Mouse (Mus musculus) right cerebral cortex, adult 2 months (tissue): Measurements from ENCODE around the gene 8030411F24Rik.
A peak's percentile ranks its signal among the peaks of the same experiment; 100 is the strongest.
"Not testable (repeated sequence)": the region's sequence is repeated elsewhere in the genome, so short reads cannot be mapped to it uniquely, and the experiment has no call there.

ENCODE experiments used
- DNase-seq, 2 experiments: peaks; one replicate each; pipeline ENCODE4 v3.0.0; 2021 to 2022; ENCODE audit warnings: low spot score in 2 of 2

Gene 8030411F24Rik

GRCm38 (mm10) chr2:148781709-148782108 is at the start of gene 8030411F24Rik:
8030411F24Rik (plus strand) TSS chr2:148782009.
- DNase-seq, result no peak

DNA sequence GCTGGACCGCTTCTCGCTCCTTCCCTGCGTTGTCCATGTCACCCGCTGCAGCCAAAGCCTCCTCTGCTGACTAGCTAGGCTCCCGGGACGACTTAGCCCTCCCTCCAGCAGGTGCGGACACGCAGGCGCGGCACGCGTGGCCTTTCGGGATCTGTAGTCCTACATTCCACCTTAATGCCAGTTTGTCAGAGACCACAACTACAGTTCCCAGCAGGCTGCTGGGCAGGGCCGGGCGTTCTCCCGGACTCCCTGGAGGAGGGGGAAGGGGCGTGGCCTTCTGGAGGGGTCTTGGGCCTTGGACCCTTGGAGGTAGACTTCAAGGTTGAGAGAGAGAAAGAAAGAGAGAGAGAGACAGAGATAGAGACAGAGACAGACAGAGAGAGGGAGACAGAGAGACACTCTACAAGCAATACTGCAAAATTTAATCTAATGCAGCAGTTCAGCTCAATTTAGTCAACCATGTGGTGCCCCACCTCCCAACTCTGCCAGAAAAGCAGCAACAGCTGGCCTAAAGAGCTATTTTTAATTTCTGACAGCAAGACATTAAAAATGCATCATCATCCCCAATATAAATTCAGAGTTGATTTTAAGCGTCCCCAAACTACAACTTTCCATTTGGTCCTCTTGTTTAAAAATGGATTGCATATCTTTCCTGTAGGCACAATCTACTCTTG is 49.3 kb upstream of the 8030411F24Rik start, which contains the start of gene Napb:
Gene Napb, minus strand, starts transcription at position 141 of the 674 bp plus-strand sequence.
- DNase-seq, result peak; percentile 97

DNA sequence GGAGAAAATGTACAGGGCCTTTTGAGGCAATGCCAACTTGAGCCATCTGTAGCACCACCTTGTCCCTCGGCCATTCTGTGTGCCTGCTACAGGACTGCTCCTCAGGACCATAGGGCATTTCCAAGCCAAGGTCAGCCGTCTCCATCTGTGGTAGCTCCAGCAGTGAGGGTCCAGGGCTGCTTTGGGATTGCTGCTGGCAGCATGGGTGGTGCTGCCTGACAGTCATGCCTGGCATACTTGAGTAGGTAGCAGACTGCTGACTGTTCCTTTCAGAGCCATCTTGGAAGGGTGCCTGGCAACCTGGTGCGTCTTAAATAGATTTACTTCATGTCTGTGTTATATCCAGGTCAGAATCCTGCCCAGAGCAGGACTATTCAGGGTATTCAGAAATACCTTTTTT is 38.8 kb upstream of the 8030411F24Rik start:
- DNase-seq, result peak; percentile 43 to 66

DNA sequence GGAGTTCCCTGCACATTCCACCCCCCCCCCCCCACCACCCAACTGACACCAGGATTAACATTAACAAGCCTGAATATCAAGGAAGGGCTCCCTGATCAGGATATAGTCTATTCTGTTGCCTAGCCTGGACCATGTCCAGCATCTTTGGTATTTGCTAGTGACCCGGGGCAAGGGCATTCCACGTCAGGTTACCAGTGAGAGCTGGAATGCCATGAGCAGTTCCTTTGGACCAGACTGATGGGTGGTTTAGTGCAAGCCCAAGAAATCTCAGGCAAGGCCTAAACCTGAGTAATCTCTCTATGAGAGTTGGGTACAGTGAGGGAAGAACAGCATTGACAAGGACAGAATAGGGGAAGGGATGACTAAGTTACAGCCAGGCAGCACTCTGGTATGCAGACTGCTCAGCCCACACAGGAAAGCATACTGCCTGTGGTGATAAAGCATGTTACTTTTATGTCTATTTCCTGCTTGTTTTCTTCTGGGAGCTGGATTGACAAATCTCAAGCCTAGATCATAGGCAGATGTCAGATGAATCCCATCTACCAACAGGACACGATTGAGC is 37.9 kb upstream of the 8030411F24Rik start:
- DNase-seq, result no peak

- no peak for DNase-seq
Measured at GRCm38 (mm10) chr2:148750058-148750457, 31.8 kb upstream of the 8030411F24Rik start, which contains the start of gene Cstl1. Cstl1 (plus strand) TSS chr2:148750358.

DNA sequence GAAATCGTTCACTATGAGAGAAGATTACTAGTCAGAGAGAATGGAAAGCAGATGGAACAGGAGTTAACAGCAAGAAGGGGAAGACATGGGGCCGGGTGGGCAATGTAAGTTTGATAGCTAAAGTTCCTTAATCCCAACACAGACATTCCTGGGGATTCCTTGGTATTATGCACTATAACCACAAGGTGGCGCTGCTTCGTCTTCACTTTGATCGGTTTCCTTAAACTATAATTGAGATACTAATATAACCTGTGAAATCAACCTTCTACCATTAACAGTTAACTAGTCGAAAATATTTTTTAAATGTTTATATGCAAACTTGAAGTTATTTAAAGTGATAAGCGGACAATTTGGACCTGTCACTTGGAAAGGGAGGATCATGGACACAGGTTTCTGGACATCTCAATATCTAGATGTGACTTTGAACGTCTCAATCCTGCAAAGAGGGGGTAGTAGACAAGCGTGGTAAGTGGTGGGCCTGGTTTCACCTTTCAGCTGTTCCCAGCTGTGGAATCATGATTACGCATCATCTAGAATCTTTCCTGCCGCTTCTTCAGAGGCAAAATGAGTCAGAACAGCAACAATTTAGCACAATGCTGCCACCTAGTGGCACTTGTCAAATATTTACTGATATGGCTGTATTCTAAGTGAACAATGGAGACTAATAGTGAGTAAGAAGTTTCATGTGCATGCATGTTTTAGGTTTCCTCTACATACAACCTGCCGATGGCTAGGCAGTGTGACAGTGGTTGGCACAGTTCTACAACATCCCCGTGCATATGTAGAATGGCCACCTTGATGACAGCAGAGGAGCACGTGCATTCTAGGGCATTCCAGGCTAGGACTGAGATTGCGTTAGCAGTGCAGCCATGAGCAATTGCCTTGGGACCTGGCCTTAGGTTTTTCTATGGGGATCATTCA is 29.7 kb upstream of the 8030411F24Rik start:
- peak; percentile 77 to 88 for DNase-seq

DNA sequence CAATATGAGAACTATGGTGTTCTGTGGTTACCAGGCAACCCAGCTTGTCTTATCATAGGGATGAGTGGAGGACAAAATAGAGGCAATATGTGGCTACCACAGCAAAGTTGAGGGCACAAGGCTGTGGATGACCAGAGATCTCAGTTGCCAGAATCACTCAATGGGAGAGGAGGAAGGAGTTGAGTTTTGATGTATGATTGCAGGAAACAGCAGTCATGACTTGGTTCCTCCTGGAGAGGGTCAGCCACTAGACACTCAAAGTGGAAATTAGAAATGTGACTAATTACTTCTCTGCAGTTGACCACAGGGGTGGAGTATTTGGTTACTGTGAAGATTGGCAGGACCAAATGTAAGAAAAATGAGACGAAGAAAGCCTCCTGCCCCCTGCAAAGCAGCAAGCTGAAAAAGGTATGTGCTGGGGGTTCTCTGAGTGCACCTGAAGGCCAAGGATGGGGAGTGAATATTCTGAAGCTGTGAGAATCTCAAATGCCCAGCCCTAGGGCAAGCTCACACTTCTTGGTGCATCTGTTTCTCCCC is 27.4 kb upstream of the 8030411F24Rik start:
- DNase-seq, result no peak

- no peak for DNase-seq
Measured at GRCm38 (mm10) chr2:148763648-148764388, 18.0 kb upstream of the 8030411F24Rik start.

GRCm38 (mm10) chr2:148771397-148771796 is 10.4 kb upstream of the 8030411F24Rik start, which contains the start of gene Cst11:
Cst11 (minus strand) TSS chr2:148771497.
- not testable (repeated sequence) for DNase-seq

DNA sequence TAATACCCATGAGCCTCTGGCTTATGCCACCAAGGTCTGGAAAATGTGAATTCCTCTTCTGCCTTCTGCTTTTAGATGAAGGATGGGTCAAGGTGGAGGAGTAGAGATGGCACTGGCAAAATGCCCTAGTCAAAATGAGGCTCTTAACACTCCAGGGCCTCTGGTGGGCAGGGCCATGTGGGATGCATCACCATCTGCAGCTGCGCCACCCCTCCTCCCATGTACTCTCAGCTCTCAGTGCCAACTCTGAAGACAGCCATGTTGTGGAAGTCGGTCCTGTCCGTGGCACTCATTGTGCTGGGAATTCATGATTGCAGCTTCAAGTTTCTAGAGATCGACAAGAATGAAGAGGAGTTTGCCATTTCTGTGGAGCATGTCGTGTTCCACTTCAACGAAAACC is 7.3 kb downstream of the 8030411F24Rik start, which contains the start of gene Cst12:
Gene Cst12, plus strand, starts transcription at position 220 of the 400 bp plus-strand sequence.
- DNase-seq, result no peak

DNA sequence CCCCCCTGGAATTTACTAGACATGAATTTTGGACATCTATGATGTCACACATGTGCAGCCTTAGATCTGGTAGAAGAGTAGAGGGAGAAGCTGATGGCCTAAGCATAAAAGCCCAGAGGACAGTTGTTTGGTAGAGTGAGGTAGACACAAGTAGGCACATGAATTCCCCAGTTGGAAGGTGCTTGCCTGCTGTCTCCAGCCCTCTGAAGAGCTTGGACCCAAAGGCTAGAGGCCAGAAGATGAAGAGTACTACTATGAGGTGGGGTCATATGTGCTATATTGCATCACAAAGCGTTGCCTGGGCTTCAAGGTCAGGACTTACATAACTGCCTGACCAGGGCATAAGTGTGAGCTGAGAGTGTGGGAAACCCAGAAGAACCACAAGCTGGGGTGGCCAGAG is 16.7 kb downstream of the 8030411F24Rik start, which contains the start of gene Cst8:
Gene Cst8, plus strand, starts transcription at position 301 of the 400 bp plus-strand sequence.
- DNase-seq, result no peak

- no peak for DNase-seq
Measured at GRCm38 (mm10) chr2:148801491-148801921, 19.7 kb downstream of the 8030411F24Rik start.

- no peak for DNase-seq
Measured at GRCm38 (mm10) chr2:148806696-148807095, 24.9 kb downstream of the 8030411F24Rik start.

- no peak for DNase-seq
Measured at GRCm38 (mm10) chr2:148819909-148820308, 38.1 kb downstream of the 8030411F24Rik start, which contains the start of gene Cst13. Cst13 (plus strand) TSS chr2:148820081.

- DNase-seq, result no peak
Measured at GRCm38 (mm10) chr2:148825986-148826385, 44.2 kb downstream of the 8030411F24Rik start.

DNA sequence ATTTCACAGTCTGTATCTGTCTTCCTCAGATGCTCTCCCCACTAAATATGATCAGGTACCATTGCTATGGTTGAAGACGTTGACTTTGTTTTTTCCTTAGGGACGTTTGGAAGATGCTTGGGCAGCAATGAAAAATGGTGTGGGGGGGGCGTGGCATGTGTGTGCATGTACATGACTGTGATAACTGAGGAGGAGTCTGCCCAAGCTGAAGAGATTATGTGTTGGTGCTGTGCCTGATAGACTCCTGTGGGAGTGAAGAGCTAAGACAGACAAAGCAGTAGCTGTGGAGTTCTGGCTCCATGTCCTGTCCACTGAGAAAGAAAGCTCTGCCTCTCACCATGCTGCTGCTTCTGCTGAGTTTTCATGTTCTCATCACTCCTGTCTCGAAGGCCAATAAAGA is 53.1 kb downstream of the 8030411F24Rik start, which contains the start of gene Cst9:
Gene Cst9, plus strand, starts transcription at position 236 of the 400 bp plus-strand sequence.
- no peak for DNase-seq
